Mouse (Mus musculus): ENCODE measurements around the gene Cnpy1.

Cnpy1 gene

GRCm38 (mm10) chr5:28165358-28166255 is 80.0 kb downstream of the Cnpy1 start, which contains the start of gene En2:
TSS of gene En2 (plus strand) at chr5:28165694.
- peak; percentile 79 for DNase-seq (ENCODE audit: low spot score)

- no peak for DNase-seq (ENCODE audit: low spot score)
These were observed 81.7 kb downstream of the Cnpy1 start for GRCm38 (mm10) chr5:28163926-28164325.

GRCm38 (mm10) chr5:28161938-28162402 is 83.6 kb downstream of the Cnpy1 start:
- no peak for DNase-seq (ENCODE audit: low spot score)

GRCm38 (mm10) chr5:28161383-28161937 is 84.1 kb downstream of the Cnpy1 start:
- no peak for DNase-seq (ENCODE audit: low spot score)

GRCm38 (mm10) chr5:28159891-28160470 is 85.6 kb downstream of the Cnpy1 start:
- no peak for DNase-seq (ENCODE audit: low spot score)

GRCm38 (mm10) chr5:28159072-28159458 is 86.5 kb downstream of the Cnpy1 start:
- no peak for DNase-seq (ENCODE audit: low spot score)

GRCm38 (mm10) chr5:28158308-28159071 is 87.1 kb downstream of the Cnpy1 start:
- no peak for DNase-seq (ENCODE audit: low spot score)

- DNase-seq (ENCODE audit: low spot score), result no peak
These were observed 87.8 kb downstream of the Cnpy1 start for GRCm38 (mm10) chr5:28157781-28158180.

- no peak for DNase-seq (ENCODE audit: low spot score)
These were observed 88.4 kb downstream of the Cnpy1 start for GRCm38 (mm10) chr5:28157044-28157730.

Measured in retina, embryonic 14.5 days (tissue).